Mouse (Mus musculus) left cerebral cortex, postnatal 10 days (tissue): ENCODE measurements around the gene Tmem220. TPM values are rescaled to one million over a fixed set of nuclear protein-coding genes. Genes with fewer than 3 reads are reported as not detected.

Experiments
- DNase-seq, 2 experiments: peaks; one replicate each; pipeline ENCODE4 v3.0.0; 2021 to 2022; ENCODE audit warnings: low spot score in 2 of 2, mixed read lengths in 1 of 2; ENCODE audit errors: extremely low spot score in 1 of 2
- intact Hi-C: fragments of 180-260 bp; cut with DNase I; formaldehyde crosslinking; loops from one replicate; pipeline ENCODE4 v1.15.1; 2025
- total RNA-seq, 2 experiments: library from RNA; stranded (reverse); gene quantifications; 2 replicates each; pipeline ENCODE4 v1.2.3; 2021

Gene Tmem220
- total RNA-seq, 2 experiments from 2014 or later = 0.43 to 0.51 TPM

GRCm38 (mm10) chr11:67049256-67049655 lies 24.3 kb downstream of the Tmem220 start:
- intact Hi-C loops = no loop called here
- no peak for DNase-seq

- intact Hi-C loops = no loop called here
Observed at GRCm38 (mm10) chr11:67051676-67052320, 26.8 kb downstream of the Tmem220 start.

GRCm38 (mm10) chr11:67052321-67052952 lies 27.5 kb downstream of the Tmem220 start, which contains the start of the genes Adprm and Sco1:
Gene Adprm, minus strand, starts transcription at chr11:67052594.
Gene Sco1, plus strand, starts transcription at chr11:67052670.
- peak; percentile 89 to 92 for DNase-seq
- intact Hi-C loops = no loop called here

More at GRCm38 (mm10) chr11:67051676-67052320, 26.8 kb downstream of the Tmem220 start:
- no peak for DNase-seq

- DNase-seq = no peak
- intact Hi-C loops = no loop called here
Observed at GRCm38 (mm10) chr11:67054754-67055365, 29.9 kb downstream of the Tmem220 start.

- DNase-seq = no peak
- intact Hi-C loops = no loop called here
Observed at GRCm38 (mm10) chr11:67061311-67061710, 36.4 kb downstream of the Tmem220 start.

- intact Hi-C loops = no loop called here
- DNase-seq = no peak
Observed at GRCm38 (mm10) chr11:67062726-67063125, 37.8 kb downstream of the Tmem220 start.

- no peak for DNase-seq
- intact Hi-C loops = no loop called here
Observed at GRCm38 (mm10) chr11:67067741-67068140, 42.8 kb downstream of the Tmem220 start.

GRCm38 (mm10) chr11:67072615-67073130 lies 47.7 kb downstream of the Tmem220 start:
- intact Hi-C loops = no loop called here
- DNase-seq = no peak

GRCm38 (mm10) chr11:67075036-67075435 lies 50.1 kb downstream of the Tmem220 start:
- intact Hi-C loops = no loop called here
- DNase-seq = no peak

- intact Hi-C loops = no loop called here
- no peak for DNase-seq
Observed at GRCm38 (mm10) chr11:67076781-67077180, 51.8 kb downstream of the Tmem220 start.

- intact Hi-C loops = no loop called here
- DNase-seq = no peak
Observed at GRCm38 (mm10) chr11:67077435-67077834, 52.5 kb downstream of the Tmem220 start.

- DNase-seq = no peak
- intact Hi-C loops = no loop called here
Observed at GRCm38 (mm10) chr11:67078000-67078399, 53.0 kb downstream of the Tmem220 start, which contains the start of gene Myh3. Gene Myh3, plus strand, starts transcription at chr11:67078300.

- no peak for DNase-seq
- intact Hi-C loops = no loop called here
Observed at GRCm38 (mm10) chr11:67078888-67079287, 53.9 kb downstream of the Tmem220 start.

- no peak for DNase-seq
- intact Hi-C loops = no loop called here
Observed at GRCm38 (mm10) chr11:67079740-67080139, 54.8 kb downstream of the Tmem220 start.

GRCm38 (mm10) chr11:67080168-67080567 lies 55.2 kb downstream of the Tmem220 start:
- DNase-seq = peak in 1 of 2 experiments; percentile 62

GRCm38 (mm10) chr11:67081125-67081649 lies 56.2 kb downstream of the Tmem220 start:
- DNase-seq = no peak
- intact Hi-C loops = no loop called here

More at GRCm38 (mm10) chr11:67080168-67080567, 55.2 kb downstream of the Tmem220 start:
- intact Hi-C loops = no loop called here

- intact Hi-C loops = no loop called here
- no peak for DNase-seq
Observed at GRCm38 (mm10) chr11:67082188-67082587, 57.2 kb downstream of the Tmem220 start.

GRCm38 (mm10) chr11:67082793-67083192 lies 57.8 kb downstream of the Tmem220 start:
- DNase-seq = no peak
- intact Hi-C loops = no loop called here

- no peak for DNase-seq
- intact Hi-C loops = no loop called here
Observed at GRCm38 (mm10) chr11:67083239-67083638, 58.3 kb downstream of the Tmem220 start.
